Mouse (Mus musculus) embryonic facial prominence, embryonic 11.5 days (tissue): ENCODE results near the gene Stfa3. TPM values are rescaled to one million over a fixed set of nuclear protein-coding genes. Genes with fewer than 3 reads are reported as not detected.
"Not testable (repeated sequence)": the region's sequence is repeated elsewhere in the genome, so short reads cannot be mapped to it uniquely, and the experiment has no call there.

Experiments used
- ATAC-seq: fragments of 200-750 bp; cut with Nextera tagmentation; replicated peaks from 2 replicates; pipeline ENCODE4 v1.8.0; 2017; ENCODE audit warnings: low read depth; ENCODE audit not compliant: insufficient number of reproducible peaks, low FRiP score, low TSS enrichment
- DNase-seq: peaks from one replicate; pipeline ENCODE4 v3.0.0-alpha.2; 2015; ENCODE audit warnings: low spot score
- H3K27ac ChIP-seq: fragments of 300-500 bp; sonication (generic); replicated peaks from 2 replicates; pipeline ENCODE4 v1.5.1; 2014; ENCODE audit warnings: mild to moderate bottlenecking, low read depth, low read length, control low read depth
- H3K27me3 ChIP-seq: fragments of 300-500 bp; sonication (generic); 2 replicates; pipeline ENCODE4 v1.6.1; 2014; ENCODE audit warnings: mild to moderate bottlenecking, low read length, moderate library complexity, mixed read lengths; ENCODE audit not compliant: control insufficient read depth, insufficient read depth
- H3K36me3 ChIP-seq: fragments of 300-500 bp; sonication (generic); replicated peaks from 2 replicates; pipeline ENCODE4 v1.6.1; 2014; ENCODE audit warnings: low read depth, mild to moderate bottlenecking, low read length, moderate library complexity, mixed read lengths; ENCODE audit not compliant: control insufficient read depth, insufficient read depth
- H3K4me1 ChIP-seq: fragments of 300-500 bp; sonication (generic); 2 replicates; pipeline ENCODE4 v1.6.1; 2014; ENCODE audit warnings: low read length, mixed read lengths; ENCODE audit not compliant: control insufficient read depth, insufficient read depth
- H3K4me2 ChIP-seq: fragments of 300-500 bp; sonication (generic); 2 replicates; pipeline ENCODE4 v1.6.1; 2014; ENCODE audit warnings: low read depth, mild to moderate bottlenecking, control low read depth, low read length, moderate library complexity
- H3K4me3 ChIP-seq: fragments of 300-500 bp; sonication (generic); 2 replicates; pipeline ENCODE4 v1.5.1; 2014; ENCODE audit warnings: low read depth, low read length, control low read depth
- H3K9ac ChIP-seq: fragments of 300-500 bp; sonication (generic); replicated peaks from 2 replicates; pipeline ENCODE4 v1.6.1; 2014; ENCODE audit warnings: mild to moderate bottlenecking, control low read depth, low read length
- H3K9me3 ChIP-seq: fragments of 300-500 bp; sonication (generic); replicated peaks from 2 replicates; pipeline ENCODE4 v1.6.1; 2016; ENCODE audit warnings: mild to moderate bottlenecking, low read length, inconsistent platforms, mixed read lengths; ENCODE audit not compliant: control insufficient read depth
- WGBS: fragments of 180-500 bp; shearing (Covaris S2); extraction: QIAGEN DNeasy Blood & Tissue Kit; methylation state at CpG from one replicate; pipeline ENCODE4 v1.1.7; 2014; 5-methylcytosine and 5-hydroxymethylcytosine counted together
- polyA plus RNA-seq: library from polyadenylated mRNA; unstranded; fragments of >200 nt; fragmentation: Nextera tagmentation; extraction: Ambion mirVana; gene quantifications from 2 replicates; pipeline ENCODE4 v1.2.1, GENCODE M21; 2014

The Stfa3 gene
- polyA plus RNA-seq, 1 experiment from 2014 or later, result 1.4 TPM

- H3K9ac ChIP-seq, result no peak overlapping the region
- ATAC-seq (no peak), DNase-seq (peak; percentile 35)
- H3K4me2 ChIP-seq, result no peak overlapping the region
- no peak overlapping the region for H3K27ac ChIP-seq
- no peaks in the 10 kb centered on the region for H3K27me3 ChIP-seq
- H3K36me3 ChIP-seq, result no peaks in the 10 kb centered on the region
- no peak overlapping the region for H3K4me3 ChIP-seq
- 9% methylated on average over 2 of the region's 2 CpGs for WGBS
- H3K4me1 ChIP-seq, result no peaks in the 10 kb centered on the region
- H3K9me3 ChIP-seq, result no peaks in the 10 kb centered on the region
Measured at GRCm38 (mm10) chr16:36469955-36470478, 14.8 kb upstream of the Stfa3 start.

- no peak for ATAC-seq
- no peak for DNase-seq
Measured at GRCm38 (mm10) chr16:36469367-36469766, 14.2 kb upstream of the Stfa3 start.

GRCm38 (mm10) chr16:36468862-36469261 lies 13.7 kb upstream of the Stfa3 start:
- no peak for ATAC-seq
- H3K4me1 ChIP-seq, result no peaks in the 10 kb centered on the region
- no peaks in the 10 kb centered on the region for H3K36me3 ChIP-seq
- no peak overlapping the region for H3K4me2 ChIP-seq
- H3K27me3 ChIP-seq, result no peaks in the 10 kb centered on the region
- no peaks in the 10 kb centered on the region for H3K9me3 ChIP-seq
- no peak for DNase-seq
- H3K27ac ChIP-seq, result no peak overlapping the region
- 63% methylated on average over 4 of the region's 4 CpGs for WGBS
- H3K4me3 ChIP-seq, result no peak overlapping the region
- H3K9ac ChIP-seq, result no peak overlapping the region

More at GRCm38 (mm10) chr16:36469367-36469766, 14.2 kb upstream of the Stfa3 start:
- WGBS, result 87% methylated on average over 9 of the region's 9 CpGs
- Histone ChIP-seq H3K4me2 (no peak overlapping the region), H3K9me3 (no peaks in the 10 kb centered on the region), H3K9ac (no peak overlapping the region), H3K4me3 (no peak overlapping the region), H3K27ac (no peak overlapping the region), H3K27me3 (no peaks in the 10 kb centered on the region), H3K4me1 (no peaks in the 10 kb centered on the region), H3K36me3 (no peaks in the 10 kb centered on the region)

DNA sequence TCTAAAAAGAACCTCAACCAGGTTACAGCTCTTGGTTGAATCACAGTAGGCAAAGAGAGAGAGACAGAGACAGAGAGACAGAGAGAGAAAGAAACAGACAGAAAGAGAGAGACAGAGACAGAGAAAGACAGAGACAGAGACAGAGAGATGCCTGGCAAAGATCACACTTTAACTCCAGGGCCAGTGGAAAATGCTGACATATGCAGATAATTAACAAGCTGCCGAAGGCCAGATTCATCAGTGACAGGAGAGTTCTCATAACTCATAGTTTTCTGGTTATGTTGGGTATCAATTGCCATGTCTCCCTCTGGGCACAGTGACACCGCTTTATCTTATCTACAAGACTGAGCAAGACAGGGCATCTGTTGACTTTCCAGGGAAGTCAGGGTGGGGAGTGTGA lies 12.7 kb upstream of the Stfa3 start:
- WGBS, result 83% methylated on average over 2 of the region's 2 CpGs
- H3K36me3 ChIP-seq, result no peaks in the 10 kb centered on the region
- no peak overlapping the region for H3K9ac ChIP-seq
- DNase-seq (no peak), ATAC-seq (no peak)
- H3K27me3 ChIP-seq, result no peaks in the 10 kb centered on the region
- H3K27ac ChIP-seq, result no peak overlapping the region
- H3K9me3 ChIP-seq, result no peaks in the 10 kb centered on the region
- H3K4me2 ChIP-seq, result no peak overlapping the region
- H3K4me1 ChIP-seq, result no peaks in the 10 kb centered on the region
- H3K4me3 ChIP-seq, result no peak overlapping the region

DNA sequence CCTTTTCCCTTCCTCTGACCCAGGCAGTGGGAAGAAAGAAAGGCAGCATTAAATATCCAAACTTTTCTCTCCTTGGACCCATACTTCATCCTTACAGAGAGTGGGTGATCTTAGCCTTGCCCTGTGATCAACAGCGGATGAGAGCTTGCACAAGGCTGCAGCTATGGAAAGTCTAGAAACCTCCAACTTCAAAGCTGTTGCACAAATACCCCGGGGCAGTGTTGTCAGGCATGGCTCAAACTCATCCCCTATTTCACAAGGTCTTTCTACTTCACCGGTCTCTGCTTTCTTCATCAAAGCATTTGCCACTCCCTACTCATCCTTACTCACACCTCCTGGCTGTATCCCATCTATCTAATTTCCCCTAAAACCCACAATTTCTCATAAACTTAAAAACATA lies 10.2 kb upstream of the Stfa3 start:
- H3K36me3 ChIP-seq, result no peaks in the 10 kb centered on the region
- WGBS, result 88% methylated on average over 3 of the region's 3 CpGs
- H3K9ac ChIP-seq, result no peak overlapping the region
- H3K9me3 ChIP-seq, result no peaks in the 10 kb centered on the region
- no peak for ATAC-seq
- H3K27ac ChIP-seq, result no peak overlapping the region
- H3K4me2 ChIP-seq, result no peak overlapping the region
- H3K27me3 ChIP-seq, result no peaks in the 10 kb centered on the region
- no peak overlapping the region for H3K4me3 ChIP-seq
- H3K4me1 ChIP-seq, result no peaks in the 10 kb centered on the region
- DNase-seq, result no peak

- Histone ChIP-seq H3K4me2 (no peak overlapping the region), H3K27me3 (no peaks in the 10 kb centered on the region), H3K4me3 (no peak overlapping the region), H3K4me1 (no peaks in the 10 kb centered on the region), H3K36me3 (no peaks in the 10 kb centered on the region), H3K9me3 (no peaks in the 10 kb centered on the region), H3K9ac (no peak overlapping the region), H3K27ac (no peak overlapping the region)
- 86% methylated on average over 4 of the region's 4 CpGs for WGBS
- no peak for DNase-seq
- ATAC-seq, result no peak
Measured at GRCm38 (mm10) chr16:36464076-36464475, 8.9 kb upstream of the Stfa3 start.

- H3K4me3 ChIP-seq, result no peak overlapping the region
- H3K9ac ChIP-seq, result no peak overlapping the region
- 27% methylated on average over 2 of the region's 2 CpGs for WGBS
- no peaks in the 10 kb centered on the region for H3K27me3 ChIP-seq
- H3K9me3 ChIP-seq, result no peaks in the 10 kb centered on the region
- H3K27ac ChIP-seq, result no peak overlapping the region
- no peak overlapping the region for H3K4me2 ChIP-seq
- no peaks in the 10 kb centered on the region for H3K36me3 ChIP-seq
- H3K4me1 ChIP-seq, result no peaks in the 10 kb centered on the region
- no peak for ATAC-seq
- no peak for DNase-seq
Measured at GRCm38 (mm10) chr16:36460426-36460825, 5.2 kb upstream of the Stfa3 start.

- ATAC-seq, H3K4me1 ChIP-seq, H3K9me3 ChIP-seq, H3K27ac ChIP-seq, H3K4me3 ChIP-seq, H3K36me3 ChIP-seq, H3K4me2 ChIP-seq, H3K9ac ChIP-seq, H3K27me3 ChIP-seq, DNase-seq: not testable (repeated sequence)
- WGBS, result 89% methylated on average over 1 of the region's 1 CpGs
Measured at GRCm38 (mm10) chr16:36420979-36421378, 34.2 kb downstream of the Stfa3 start.
